8 mouse cellular contexts compared by ENCODE assay signal in the genomic region with DNA sequence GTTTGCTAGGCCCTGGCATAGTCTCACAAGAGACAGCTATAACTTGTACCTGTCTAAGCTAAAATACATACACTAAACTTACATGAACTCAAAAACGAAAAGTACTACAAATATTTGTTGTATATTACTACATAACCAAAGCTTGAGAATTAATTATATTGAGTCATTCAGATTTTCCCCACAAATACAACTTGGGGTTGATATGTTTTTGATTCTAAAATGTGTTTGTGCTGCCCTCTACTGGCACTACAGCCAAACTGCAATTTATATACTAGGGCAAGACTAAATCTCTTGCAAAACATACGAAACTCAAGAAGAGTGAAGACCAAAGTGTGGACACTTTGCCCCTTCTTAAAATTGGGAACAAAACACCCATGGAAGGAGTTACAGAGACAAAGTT. TPM values are rescaled to one million over a fixed set of nuclear protein-coding genes. Genes with fewer than 3 reads are reported as not detected.
DNase-seq lines count a peak whose midpoint lies in the region; ATAC-seq and TF ChIP-seq lines count a peak whose summit lies in the region.
"Not testable (repeated sequence)": the region's sequence is repeated elsewhere in the genome, so short reads cannot be mapped to it uniquely, and the experiment has no call there.

No protein-coding gene starts in this region.

- intact Hi-C loops in left cerebral cortex, postnatal 25 days (cut with DNase I), result not testable (repeated sequence)

- peak; percentile 44 to 45 for DNase-seq in B cell, adult 2 months
- peak; percentile 13 for DNase-seq in adrenal gland, adult 2 months
- peak; percentile 60 for DNase-seq in embryo, embryonic 10 days (ENCODE audit: low spot score)
- peak; percentile 28 to 62 for DNase-seq in frontal cortex, postnatal 36 days (ENCODE audit: low spot score in 2 of 2)
- peak; percentile 27 for DNase-seq in kidney, adult 2 months
- DNase-seq in left cerebral cortex, postnatal 25 days (ENCODE audit: low spot score in 2 of 2), result peak; percentile 47 to 65
- DNase-seq in midbrain, embryonic 11.5 days (ENCODE audit: low spot score, missing footprints), result peak; percentile 91
- peak; percentile 54 for DNase-seq in right cerebral cortex, postnatal 4 days

- ATAC-seq in midbrain, embryonic 11.5 days (ENCODE audit: low FRiP score), result peak; percentile 30; the same call in 1 of the 2 replicates

- not testable (repeated sequence) for TF ChIP-seq POLR2A in kidney, adult 2 months (IDR thresholded peaks at IDR 0.05; ENCODE audit: low read depth, low read length)

- not testable (repeated sequence) for H3K36me3 ChIP-seq in kidney, adult 2 months (ENCODE audit: control insufficient read depth, insufficient read depth, low read length); midbrain, embryonic 11.5 days (ENCODE audit: control insufficient read depth, insufficient read depth, low read length)

- not testable (repeated sequence) for H3K27ac ChIP-seq in kidney, adult 2 months (ENCODE audit: insufficient read depth, low read depth, low read length); midbrain, embryonic 11.5 days (ENCODE audit: low read depth, low read length)

- H3K4me1 ChIP-seq in kidney, adult 2 months (ENCODE audit: control insufficient read depth, insufficient read depth, low read length); midbrain, embryonic 11.5 days (ENCODE audit: control insufficient read depth, insufficient read depth, low read length): not testable (repeated sequence)

- H3K9ac ChIP-seq in midbrain, embryonic 11.5 days (ENCODE audit: low read length), result not testable (repeated sequence)

- not testable (repeated sequence) for H3K4me3 ChIP-seq in kidney, adult 2 months (ENCODE audit: insufficient read depth, low read depth, low read length); midbrain, embryonic 11.5 days (ENCODE audit: low read depth, low read length)

- not testable (repeated sequence) for H3K4me2 ChIP-seq in midbrain, embryonic 11.5 days

- TF ChIP-seq CTCF in kidney, adult 2 months (conservative IDR thresholded peaks at IDR 0.05; ENCODE audit: insufficient read depth, insufficient read length, low read depth, low read length), result peak; percentile 16; the same call in 1 of the 2 replicates

- WGBS in kidney, adult 2 months, result 40% methylated on average over 2 of the region's 2 CpGs
- 29% methylated on average over 2 of the region's 2 CpGs for WGBS in midbrain, embryonic 11.5 days

- H3K27me3 ChIP-seq in kidney, adult 2 months (replicated peaks; ENCODE audit: control insufficient read depth, insufficient read depth, low read length); midbrain, embryonic 11.5 days (ENCODE audit: control insufficient read depth, insufficient read depth, low read length): not testable (repeated sequence)

- H3K9me3 ChIP-seq in midbrain, embryonic 11.5 days (ENCODE audit: control insufficient read depth, low read length), result not testable (repeated sequence)

RNA-seq across cellular contexts. Expression of gene Mettl4, which starts 19.4 kb away (rescaled TPM):
- 10 to 100 TPM; 14.0 to 15.4 TPM for total RNA-seq in adrenal gland, adult 2 months (2021)
- polyA plus RNA-seq in adrenal gland, adult 2 months (2012; rRNA removed), result 1.1 and 1.5 TPM in 2 replicates
- 5.1 and 5.7 TPM in 2 replicates for polyA plus RNA-seq in kidney, adult 2 months (2012; rRNA removed)
- 10 to 100 TPM; 16.0 to 17.1 TPM for total RNA-seq in left cerebral cortex, postnatal 25 days (2021)
- 38.0 and 38.1 TPM in 2 replicates for polyA plus RNA-seq in midbrain, embryonic 11.5 days (2014; fragmentation: Nextera tagmentation; extraction: Ambion mirVana)

Comparison
In these comparisons a context has a peak if more than half of its experiments do, and no peak if none do; other contexts are left out.
1. DNase-seq: peak in every context shown above with its lines; median percentile 91 in midbrain, embryonic 11.5 days; 60 in embryo, embryonic 10 days; 56 in left cerebral cortex, postnatal 25 days; 54 in right cerebral cortex, postnatal 4 days; 45 in frontal cortex, postnatal 36 days; 44 in B cell, adult 2 months; 27 in kidney, adult 2 months; 13 in adrenal gland, adult 2 months.